Mouse (Mus musculus) cortical plate, adult 2 months (tissue): ENCODE data around the gene Pygb.

Experiments
- CTCF ChIP-seq: fragments of 200-500 bp; IDR thresholded peaks from 2 replicates; pipeline ENCODE4 v1.5.1; 2011; ENCODE audit warnings: mild to moderate bottlenecking, control low read depth, low read length; ENCODE audit not compliant: insufficient read depth; ENCODE audit errors: extremely low read depth
- POLR2A ChIP-seq: fragments of 200-500 bp; IDR thresholded peaks from 2 replicates; pipeline ENCODE4 v1.6.1; 2011; ENCODE audit warnings: mild to moderate bottlenecking, low read length, control low read depth; ENCODE audit not compliant: insufficient read depth; ENCODE audit errors: extremely low read depth

DNA sequence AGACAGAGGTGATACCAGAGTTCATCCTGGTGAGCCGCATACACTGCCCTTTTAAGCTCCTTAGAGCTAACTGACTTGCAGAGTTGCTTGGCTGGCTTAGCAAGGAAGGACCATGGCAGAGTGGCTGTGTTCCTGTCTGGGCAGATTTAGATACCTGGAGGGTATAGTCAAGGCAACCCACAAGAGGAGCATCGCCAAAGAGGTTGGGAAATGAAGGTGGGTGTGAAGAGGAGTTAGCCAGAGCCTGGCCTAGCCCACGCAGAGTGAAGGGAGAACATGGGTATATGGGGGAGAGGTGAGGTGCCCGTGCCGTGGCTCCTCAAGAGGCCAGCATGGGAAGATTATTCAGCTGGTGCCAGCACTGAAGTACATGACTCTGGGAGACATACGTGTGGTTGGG lies 26.3 kb downstream of the Pygb start:
- TF ChIP-seq CTCF: no peak
- TF ChIP-seq POLR2A: no peak
